Mouse (Mus musculus): Measurements from ENCODE around the gene Arfgap3.

DNA sequence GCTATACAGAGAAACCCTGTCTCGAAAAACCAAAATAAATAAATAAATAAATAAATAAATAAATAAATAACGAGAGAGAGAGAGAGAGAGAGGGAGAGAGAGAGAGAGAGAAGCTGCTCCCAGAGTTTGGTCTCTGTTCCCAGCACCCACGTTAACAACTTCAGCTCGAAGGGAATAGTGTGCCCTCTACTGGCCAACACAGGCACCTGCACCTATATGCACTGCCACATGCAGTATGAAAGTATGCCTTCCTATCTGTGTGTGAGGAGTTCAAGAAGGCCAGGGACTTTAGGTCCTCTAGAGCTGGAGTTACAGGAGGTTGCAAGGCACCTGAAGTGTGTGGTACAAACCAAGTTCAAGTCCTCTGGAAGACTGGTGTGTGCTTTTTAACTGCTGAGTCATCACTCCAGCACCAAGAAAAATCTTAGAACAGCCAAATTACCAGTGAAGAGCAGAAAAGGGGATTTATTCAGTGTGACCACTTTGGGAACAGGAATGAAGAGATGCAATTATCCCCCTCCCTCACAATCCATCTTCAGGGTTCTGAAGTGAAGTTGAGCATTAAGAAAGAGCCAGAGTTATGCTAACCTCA, 94.8 kb downstream of the Arfgap3 start:
- TF ChIP-seq POLR2A (IDR thresholded peaks at IDR 0.05; ENCODE audit: low read depth, low read length) (no peak), CTCF (conservative IDR thresholded peaks at IDR 0.05; ENCODE audit: insufficient read depth, insufficient read length, low read depth, low read length) (0 out of 2 replicates have a peak, but pooled peaks have one; percentile 26)

Data from kidney, adult 2 months (tissue).